Mouse (Mus musculus) G1E (cell line): ENCODE results near the gene Gnpda2. TPM values are rescaled to one million over a fixed set of nuclear protein-coding genes. Genes with fewer than 3 reads are reported as not detected.

Experiments
- ATAC-seq: 2 replicates; pipeline ENCODE4 v1.8.0; 2016; ENCODE audit warnings: mild to moderate bottlenecking; ENCODE audit not compliant: insufficient number of reproducible peaks, poor library complexity, low FRiP score, severe bottlenecking; ENCODE audit errors: extremely low read depth
- DNase-seq: peaks from one replicate; pipeline ENCODE4 v3.0.0; 2012; ENCODE audit warnings: low spot score
- H3K27me3 ChIP-seq: 2 replicates; pipeline ENCODE4 v1.6.1; 2012; ENCODE audit warnings: mild to moderate bottlenecking, low read length, inconsistent platforms; ENCODE audit not compliant: insufficient read depth
- H3K36me3 ChIP-seq: replicated peaks from 2 replicates; pipeline ENCODE3; 2012; ENCODE audit warnings: mild to moderate bottlenecking, inconsistent platforms
- H3K4me1 ChIP-seq: 2 replicates; pipeline ENCODE4 v1.6.1; 2012; ENCODE audit warnings: low read depth, low read length, inconsistent platforms, mixed read lengths; ENCODE audit not compliant: insufficient read depth
- H3K4me3 ChIP-seq: 2 replicates; pipeline ENCODE4 v1.5.1; 2012; ENCODE audit warnings: low read depth, mild to moderate bottlenecking, inconsistent platforms, low read length, moderate library complexity, mixed read lengths
- H3K9me3 ChIP-seq: replicated peaks from 2 replicates; pipeline ENCODE4 v1.6.1; 2012; ENCODE audit warnings: inconsistent platforms
- CTCF ChIP-seq: IDR thresholded peaks from 2 replicates; pipeline ENCODE4 v1.5.1; 2012; ENCODE audit warnings: low read depth, low read length, inconsistent platforms, mixed read lengths
- GATA1 ChIP-seq: IDR thresholded peaks from 2 replicates; pipeline ENCODE4 v1.6.1; 2012; ENCODE audit warnings: borderline replicate concordance, low read length, inconsistent platforms, mixed read lengths
- GATA2 ChIP-seq: IDR thresholded peaks from 2 replicates; pipeline ENCODE4 v1.6.1; 2012; ENCODE audit warnings: low read depth, low read length, inconsistent platforms, borderline replicate concordance
- POLR2AphosphoS5 ChIP-seq: IDR thresholded peaks from 2 replicates; pipeline ENCODE4 v1.6.1; 2012; ENCODE audit warnings: low read depth, low read length, inconsistent platforms; ENCODE audit not compliant: insufficient replicate concordance
- TAL1 ChIP-seq: conservative IDR thresholded peaks from 2 replicates; pipeline ENCODE4 v1.6.1; 2012; ENCODE audit warnings: low read depth, low read length, inconsistent platforms, mixed read lengths
- polyA plus RNA-seq: library from polyadenylated mRNA; stranded (reverse); fragments of >175 nt; gene quantifications from 2 replicates; pipeline ENCODE4 v1.2.3, GENCODE M21; 2012
- total RNA-seq, 2 experiments: library from RNA; stranded (forward) in 1 of 2; stranded (reverse) in 1 of 2; fragments of 200-1000 nt in 1 of 2; fragments of >200 nt in 1 of 2; fragmentation: Nextera tagmentation in 1 of 2; gene quantifications; 2 replicates each; pipeline ENCODE4 v1.2.3; 2014 to 2017

The Gnpda2 gene
- total and polyA plus RNA-seq, 3 experiments, result 0.98 to 29.0 (median 17.5) TPM

- Histone ChIP-seq H3K4me1 (no peaks in the 10 kb centered on the region), H3K4me3 (peak within 1 kb of the TSS; percentile 84), H3K27me3 (no peaks in the 10 kb centered on the region), H3K36me3 (peaks cover 16% of the 10 kb centered on the region), H3K9me3 (peaks cover 6% of the 10 kb centered on the region)
- peak; percentile 17 for DNase-seq
- no peak for TF ChIP-seq TAL1
- TF ChIP-seq GATA2, result no peak
- TF ChIP-seq POLR2AphosphoS5, result no peak
- TF ChIP-seq CTCF, result no peak
- TF ChIP-seq GATA1, result no peak
- peak; percentile 74 for ATAC-seq
Observed at GRCm38 (mm10) chr5:69556628-69557403, 35.3 kb downstream of the Gnpda2 start, which contains the start of gene Guf1. TSS of gene Guf1 (plus strand) at chr5:69556923.

- ATAC-seq, result no peak
- Histone ChIP-seq H3K36me3 (no peaks in the 10 kb centered on the region), H3K4me3 (no peak within 1 kb of the TSS), H3K27me3 (no peaks in the 10 kb centered on the region), H3K4me1 (no peaks in the 10 kb centered on the region), H3K9me3 (no peaks in the 10 kb centered on the region)
- DNase-seq, result no peak
- TF ChIP-seq GATA2, result no peak
- no peak for TF ChIP-seq CTCF
- no peak for TF ChIP-seq TAL1
- no peak for TF ChIP-seq GATA1
Observed at GRCm38 (mm10) chr5:69542489-69542888, 49.7 kb downstream of the Gnpda2 start, which contains the start of gene Yipf7. TSS of gene Yipf7 (minus strand) at chr5:69542648.

- H3K4me1 ChIP-seq, result no peaks in the 10 kb centered on the region
- ATAC-seq (no peak), DNase-seq (no peak)
- TF ChIP-seq GATA1, result no peak
- TF ChIP-seq TAL1, result no peak
- no peak for TF ChIP-seq POLR2AphosphoS5
- no peak for TF ChIP-seq GATA2
- TF ChIP-seq CTCF, result no peak
- H3K4me3 ChIP-seq, result no peak overlapping the region
- no peaks in the 10 kb centered on the region for H3K9me3 ChIP-seq
- no peaks in the 10 kb centered on the region for H3K27me3 ChIP-seq
- no peaks in the 10 kb centered on the region for H3K36me3 ChIP-seq
Observed at GRCm38 (mm10) chr5:69541680-69542079, 50.5 kb downstream of the Gnpda2 start.

GRCm38 (mm10) chr5:69523944-69524343, 68.2 kb downstream of the Gnpda2 start:
- no peaks in the 10 kb centered on the region for H3K36me3 ChIP-seq
- TF ChIP-seq TAL1 (no peak), GATA1 (no peak), GATA2 (no peak)
- H3K4me3 ChIP-seq, result no peak overlapping the region
- no peak for DNase-seq
- H3K27me3 ChIP-seq, result no peaks in the 10 kb centered on the region
- H3K4me1 ChIP-seq, result no peaks in the 10 kb centered on the region
- ATAC-seq, result no peak
- no peaks in the 10 kb centered on the region for H3K9me3 ChIP-seq

Other genes starting within 250 kb of the Gnpda2 start
- gene Yipf7, start 49.7 kb downstream of the Gnpda2 start, total RNA-seq (2014; fragmentation: Nextera tagmentation), result not detected in 2 replicates
- 0.29 TPM in 1 of 2 replicates, not detected in the other for gene Yipf7, start 49.7 kb downstream of the Gnpda2 start, total RNA-seq (2017)
- not detected in 2 replicates for gene Yipf7, start 49.7 kb downstream of the Gnpda2 start, polyA plus RNA-seq
- gene Guf1, start 35.4 kb downstream of the Gnpda2 start, total RNA-seq (2014; fragmentation: Nextera tagmentation), result 20.0 and 20.7 TPM in 2 replicates
- 26.1 and 27.0 TPM in 2 replicates for gene Guf1, start 35.4 kb downstream of the Gnpda2 start, total RNA-seq (2017)
- 2.8 and 2.9 TPM in 2 replicates for gene Guf1, start 35.4 kb downstream of the Gnpda2 start, polyA plus RNA-seq